Mouse (Mus musculus) forebrain, embryonic 16.5 days (tissue): ENCODE data around the gene E030018B13Rik. TPM values are rescaled to one million over a fixed set of nuclear protein-coding genes. Genes with fewer than 3 reads are reported as not detected.
A peak's percentile ranks its signal among the peaks of the same experiment; 100 is the strongest.

Source experiments
- ATAC-seq: fragments of 200-750 bp; cut with Nextera tagmentation; 2 replicates; pipeline ENCODE4 v1.8.0; 2017; ENCODE audit warnings: mild to moderate bottlenecking, moderate library complexity
- H3K27ac ChIP-seq: fragments of 300-500 bp; sonication (generic); 2 replicates; pipeline ENCODE4 v1.5.1; 2014; ENCODE audit warnings: low read length, control low read depth
- H3K27me3 ChIP-seq: fragments of 300-500 bp; sonication (generic); replicated peaks from 2 replicates; pipeline ENCODE4 v1.6.1; 2014; ENCODE audit warnings: low read length; ENCODE audit not compliant: control insufficient read depth, insufficient read depth
- H3K36me3 ChIP-seq: fragments of 300-500 bp; sonication (generic); 2 replicates; pipeline ENCODE4 v1.6.1; 2014; ENCODE audit not compliant: control insufficient read depth, insufficient read depth
- H3K4me1 ChIP-seq: fragments of 300-500 bp; sonication (generic); replicated peaks from 2 replicates; pipeline ENCODE4 v1.6.1; 2014; ENCODE audit warnings: low read length; ENCODE audit not compliant: control insufficient read depth, insufficient read depth
- H3K4me2 ChIP-seq: fragments of 300-500 bp; sonication (generic); 2 replicates; pipeline ENCODE4 v1.6.1; 2014; ENCODE audit warnings: mild to moderate bottlenecking, low read length, control low read depth
- H3K4me3 ChIP-seq: fragments of 300-500 bp; sonication (generic); replicated peaks from 2 replicates; pipeline ENCODE4 v1.5.1; 2014; ENCODE audit warnings: mild to moderate bottlenecking, low read length, control low read depth
- H3K9ac ChIP-seq: fragments of 300-500 bp; sonication (generic); replicated peaks from 2 replicates; pipeline ENCODE4 v1.6.1; 2014; ENCODE audit warnings: low read depth, low read length, control low read depth
- H3K9me3 ChIP-seq: fragments of 300-500 bp; sonication (generic); 2 replicates; pipeline ENCODE4 v1.6.1; 2016; ENCODE audit warnings: low read length; ENCODE audit not compliant: control insufficient read depth
- WGBS: fragments of 180-500 bp; shearing (Covaris S2); extraction: QIAGEN DNeasy Blood & Tissue Kit; methylation state at CpG from one replicate; pipeline ENCODE4 v1.1.7; 2014; 5-methylcytosine and 5-hydroxymethylcytosine counted together
- polyA plus RNA-seq: library from polyadenylated mRNA; unstranded; fragments of >200 nt; fragmentation: Nextera tagmentation; extraction: Ambion mirVana; gene quantifications from 2 replicates; pipeline ENCODE4 v1.2.1, GENCODE M21; 2015

E030018B13Rik gene
- polyA plus RNA-seq, 1 experiment from 2014 or later: 0.35 TPM

GRCm38 (mm10) chr7:63965135-63965534, 48.5 kb downstream of the E030018B13Rik start:
- ATAC-seq: peak; percentile 95
- Histone ChIP-seq H3K9ac (0 out of 2 replicates have a peak overlapping the region, but pooled peaks have one; percentile 22), H3K4me1 (peaks cover 9% of the 10 kb centered on the region), H3K4me2 (no peak overlapping the region), H3K9me3 (no peaks in the 10 kb centered on the region), H3K36me3 (no peaks in the 10 kb centered on the region), H3K27me3 (no peaks in the 10 kb centered on the region), H3K4me3 (no peak overlapping the region), H3K27ac (peak overlapping the region; percentile 80)
- 37% methylated on average over 2 of the region's 2 CpGs for WGBS

GRCm38 (mm10) chr7:63965635-63966418, 49.2 kb downstream of the E030018B13Rik start:
- Histone ChIP-seq H3K4me2 (no peak overlapping the region), H3K4me1 (peaks cover 12% of the 10 kb centered on the region), H3K9me3 (no peaks in the 10 kb centered on the region), H3K36me3 (no peaks in the 10 kb centered on the region), H3K27me3 (no peaks in the 10 kb centered on the region), H3K27ac (peak overlapping the region; percentile 80), H3K4me3 (no peak overlapping the region), H3K9ac (no peak overlapping the region)
- ATAC-seq: no peak
- 91% methylated on average over 5 of the region's 5 CpGs for WGBS

- no peaks in the 10 kb centered on the region for H3K36me3 ChIP-seq
- H3K9ac ChIP-seq: no peak overlapping the region
- no peak overlapping the region for H3K4me2 ChIP-seq
- H3K4me1 ChIP-seq: peaks cover 13% of the 10 kb centered on the region
- no peak for ATAC-seq
- no peak overlapping the region for H3K27ac ChIP-seq
- WGBS: 68% methylated on average over 3 of the region's 3 CpGs
- no peaks in the 10 kb centered on the region for H3K27me3 ChIP-seq
- H3K4me3 ChIP-seq: no peak overlapping the region
- no peaks in the 10 kb centered on the region for H3K9me3 ChIP-seq
Measured at GRCm38 (mm10) chr7:63969941-63970340, 53.3 kb downstream of the E030018B13Rik start.

Other genes starting within 250 kb of the E030018B13Rik start
- 31.1 and 33.7 TPM in 2 replicates for gene Klf13, start 22.1 kb downstream of the E030018B13Rik start, polyA plus RNA-seq
- gene Trpm1, start 237.0 kb downstream of the E030018B13Rik start, polyA plus RNA-seq: 0.08 and 0.53 TPM in 2 replicates